Mouse (Mus musculus): Measurements from ENCODE around the gene Fibin.

The Fibin gene

GRCm38 (mm10) chr2:110313305-110313824, 49.6 kb downstream of the Fibin start:
- no peak for DNase-seq

Data from kidney, adult 18-20 months (tissue).